In the genomic region with DNA sequence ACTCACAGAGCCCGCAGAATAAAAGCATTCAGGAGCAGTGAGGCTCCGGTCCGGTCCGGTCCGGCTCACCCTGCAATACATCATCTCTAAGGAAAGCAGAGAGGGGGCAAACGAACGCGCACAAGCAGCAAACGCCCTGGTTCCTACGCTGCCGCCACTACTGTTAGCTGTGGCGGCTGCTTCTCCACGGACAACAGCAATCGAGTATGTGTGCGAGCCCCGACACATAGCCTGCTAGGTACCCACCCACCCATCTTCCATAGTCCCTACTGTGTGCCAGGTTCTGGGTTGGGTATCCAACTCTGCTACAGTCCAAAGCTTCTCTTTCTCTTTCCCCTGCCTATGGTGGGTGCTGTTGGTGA, we compare ENCODE assay signal across 9 mouse cellular contexts. TPM values are rescaled to one million over a fixed set of nuclear protein-coding genes. Genes with fewer than 3 reads are reported as not detected.
A peak's percentile ranks its signal among the peaks of the same experiment; 100 is the strongest.
DNase-seq lines count a peak whose midpoint lies in the region; ATAC-seq and TF ChIP-seq lines count a peak whose summit lies in the region.
"Had no signal": no experiment of that assay in that cellular context is flagged by ENCODE, and none has a peak within 500 bp of the region (broad histone marks: within the 10 kb centered on the region; RNA-seq: fewer than 3 reads in every experiment).

No protein-coding gene starts in this region.

- peaks cover 3% of the 10 kb centered on the region for H3K27me3 ChIP-seq in heart, adult 2 months (ENCODE audit: control insufficient read depth, insufficient read depth, low read length)
- peaks cover 68% of the 10 kb centered on the region for H3K27me3 ChIP-seq in E14TG2a.4 (ENCODE audit: insufficient read depth, low read length)
- H3K27me3 ChIP-seq in forebrain, embryonic 14.5 days (replicated peaks; ENCODE audit: control insufficient read depth, insufficient read depth, low read length): no peaks in the 10 kb centered on the region
- peaks cover 79% of the 10 kb centered on the region for H3K27me3 ChIP-seq in liver, embryonic 15.5 days

- no peak for TF ChIP-seq CTCF in heart, adult 2 months (IDR thresholded peaks at IDR 0.05)
- no peak for TF ChIP-seq CTCF in E14TG2a.4 (conservative IDR thresholded peaks at IDR 0.05; ENCODE audit: low read length)

- TF ChIP-seq POLR2A in heart, adult 2 months (IDR thresholded peaks at IDR 0.05; ENCODE audit: insufficient read depth, low read depth, low read length): no peak

- H3K79me2 ChIP-seq in heart, adult 2 months (replicated peaks; ENCODE audit: control insufficient read depth, insufficient read depth, low read length): no peaks in the 10 kb centered on the region

- H3K4me2 ChIP-seq in forebrain, embryonic 14.5 days (ENCODE audit: low read length): peak overlapping the region; percentile 62
- peak overlapping the region; percentile 61 for H3K4me2 ChIP-seq in liver, embryonic 15.5 days

- no peak for DNase-seq in heart, adult 2 months
- no peak for DNase-seq in heart, adult 9 months (ENCODE audit: low spot score in 2 of 2)
- DNase-seq in forebrain, embryonic 14.5 days (ENCODE audit: low spot score): peak; percentile 64
- no peak for DNase-seq in ovary, adult 18-20 months (ENCODE audit: low spot score)
- no peak for DNase-seq in layer of hippocampus, postnatal 25 days (ENCODE audit: extremely low spot score in 1 of 2, low spot score in 1 of 2)

- no peak; the same call in none of the 2 replicates for ATAC-seq in forebrain, embryonic 14.5 days
- no peak for ATAC-seq in liver, embryonic 15.5 days (ENCODE audit: insufficient read depth)
- ATAC-seq in CD4-positive, CD25-positive, alpha-beta regulatory T cell, adult 4 months: no peak

- no peaks in the 10 kb centered on the region for H3K36me3 ChIP-seq in heart, adult 2 months (ENCODE audit: control insufficient read depth, insufficient read depth, low read length)
- 0 out of 2 replicates have a peak, but pooled peaks cover 3% of the 10 kb centered on the region for H3K36me3 ChIP-seq in E14TG2a.4 (ENCODE audit: insufficient read depth, low read length)
- H3K36me3 ChIP-seq in forebrain, embryonic 14.5 days (ENCODE audit: control insufficient read depth, insufficient read depth, low read length): peaks cover under 1% of the 10 kb centered on the region
- H3K36me3 ChIP-seq in liver, embryonic 15.5 days (replicated peaks): no peaks in the 10 kb centered on the region

- H3K9ac ChIP-seq in heart, adult 2 months (ENCODE audit: low read depth, low read length): peak overlapping the region; percentile 79
- H3K9ac ChIP-seq in forebrain, embryonic 14.5 days (ENCODE audit: low read length): peak overlapping the region; percentile 91
- H3K9ac ChIP-seq in liver, embryonic 15.5 days: 0 out of 2 replicates have a peak overlapping the region, but pooled peaks have one; percentile 45

- WGBS in heart, adult 2 months: 6% methylated on average over 16 of the region's 16 CpGs
- under 1% methylated on average over 16 of the region's 16 CpGs for WGBS in forebrain, embryonic 14.5 days
- 1% methylated on average over 16 of the region's 16 CpGs for WGBS in liver, embryonic 15.5 days (ENCODE audit: insufficient replicate concordance)

- peaks cover 2% of the 10 kb centered on the region; the same call in 1 of the 2 replicates for H3K4me1 ChIP-seq in heart, adult 2 months (ENCODE audit: control insufficient read depth, insufficient read depth, low read length)
- peaks cover 41% of the 10 kb centered on the region for H3K4me1 ChIP-seq in E14TG2a.4 (replicated peaks; ENCODE audit: low read depth, low read length)
- H3K4me1 ChIP-seq in forebrain, embryonic 14.5 days (ENCODE audit: control insufficient read depth, insufficient read depth, low read length): peaks cover 39% of the 10 kb centered on the region
- H3K4me1 ChIP-seq in liver, embryonic 15.5 days (replicated peaks): peaks cover 3% of the 10 kb centered on the region

- H3K4me3 ChIP-seq in heart, adult 2 months: peak overlapping the region; percentile 65
- H3K4me3 ChIP-seq in E14TG2a.4 (replicated peaks; ENCODE audit: low read length): peak overlapping the region; percentile 95
- H3K4me3 ChIP-seq in forebrain, embryonic 14.5 days (ENCODE audit: low read depth, low read length): peak overlapping the region; percentile 83
- H3K4me3 ChIP-seq in liver, embryonic 15.5 days (replicated peaks): peak overlapping the region; percentile 58

- H3K27ac ChIP-seq in heart, adult 2 months: no peak overlapping the region; the same call in 1 of the 2 replicates
- H3K27ac ChIP-seq in forebrain, embryonic 14.5 days (ENCODE audit: low read depth, low read length): peak overlapping the region; percentile 98
- H3K27ac ChIP-seq in liver, embryonic 15.5 days (replicated peaks): peak overlapping the region; percentile 69

- intact Hi-C loops in heart, adult 2 months (cut with DNase I): loop anchor here (5.0 to 10.0 kb wide), 3 partner anchors 72 to 237 kb away; no protein-coding TSS in a partner anchor

- no peak for TF ChIP-seq EP300 in heart, adult 2 months (IDR thresholded peaks at IDR 0.05; ENCODE audit: insufficient read depth, low read depth, low read length)

- H3K9me3 ChIP-seq in E14TG2a.4 (ENCODE audit: low read length): peaks cover 4% of the 10 kb centered on the region; the same call in 1 of the 2 replicates
- 0 out of 2 replicates have a peak, but pooled peaks cover 3% of the 10 kb centered on the region for H3K9me3 ChIP-seq in forebrain, embryonic 14.5 days (replicated peaks; ENCODE audit: control insufficient read depth, low read length)
- no peaks in the 10 kb centered on the region for H3K9me3 ChIP-seq in liver, embryonic 15.5 days (replicated peaks)

RNA-seq across cellular contexts. Expression of gene Hunk, which starts 0.5 kb away (rescaled TPM):
- under 1 TPM; 0.44 to 0.59 TPM for total RNA-seq in heart, adult 2 months (2021)
- polyA plus RNA-seq in heart, adult 2 months (2012; rRNA removed): 0.53 and 0.59 TPM in 2 replicates
- polyA plus RNA-seq in forebrain, embryonic 14.5 days (2014; fragmentation: Nextera tagmentation; extraction: Ambion mirVana): 10.6 and 10.7 TPM in 2 replicates
- polyA plus RNA-seq in liver, embryonic 15.5 days (2015; fragmentation: Nextera tagmentation; extraction: Ambion mirVana): 1.2 and 1.3 TPM in 2 replicates
- 10 to 100 TPM; 24.6 to 30.7 TPM for total RNA-seq in layer of hippocampus, postnatal 25 days (2021)
- not detected for polyA plus RNA-seq in CD4-positive, CD25-positive, alpha-beta regulatory T cell, adult 4 months (2017; shearing (Covaris generic))
- total RNA-seq: CH12.LX had no signal
